Mouse (Mus musculus) ES-Bruce4 (cell line): ENCODE data around the gene Pamr1.

ENCODE experiments used
- CTCF ChIP-seq: IDR thresholded peaks from one replicate; pipeline ENCODE4 v1.8.1; 2011; ENCODE audit warnings: low read depth, low read length
- EP300 ChIP-seq: IDR thresholded peaks from 2 replicates; pipeline ENCODE4 v1.6.1; 2011; ENCODE audit warnings: low read depth, low read length; ENCODE audit not compliant: insufficient read depth
- POLR2A ChIP-seq: IDR thresholded peaks from one replicate; pipeline ENCODE4 v1.8.1; 2011; ENCODE audit warnings: low read length; ENCODE audit not compliant: insufficient read depth

DNA sequence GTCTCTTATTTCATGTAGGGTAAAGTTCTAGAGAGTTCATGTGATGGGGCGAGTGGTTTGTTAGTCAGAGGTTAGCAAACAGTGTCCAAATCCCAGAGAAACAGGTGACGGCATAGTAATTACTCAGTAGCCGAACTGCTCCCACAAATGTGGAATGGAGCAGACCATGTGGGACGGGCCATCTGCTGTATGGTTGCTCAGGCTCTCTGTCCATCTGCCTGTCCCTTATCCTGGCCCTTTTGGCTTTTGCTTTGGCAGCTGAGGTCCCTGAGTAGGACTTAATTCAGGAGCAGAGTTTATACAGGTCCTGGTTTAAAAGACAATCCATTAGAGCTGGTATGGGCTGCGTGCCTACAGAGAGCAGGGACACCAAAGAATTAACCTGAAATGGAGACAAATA lies 72.4 kb downstream of the Pamr1 start:
- no peak for TF ChIP-seq CTCF
- TF ChIP-seq POLR2A, result no peak
- TF ChIP-seq EP300, result no peak
